Mouse (Mus musculus) c-Kit-positive CD71-positive TER-119-positive erythroid progenitor cells, embryonic 14.5 days (primary cell): ENCODE measurements around the gene Usp54.

Experiments used
- DNase-seq: peaks from one replicate; pipeline ENCODE4 v3.0.0-alpha.2; 2013; ENCODE audit warnings: low spot score

Usp54 gene

GRCm38 (mm10) chr14:20499982-20500381, 140.9 kb downstream of the Usp54 start:
- DNase-seq = no peak
